Mouse (Mus musculus): Measurements from ENCODE around the gene Actl6b. TPM values are rescaled to one million over a fixed set of nuclear protein-coding genes. Genes with fewer than 3 reads are reported as not detected.

Actl6b gene
- polyA plus RNA-seq, 1 experiment from 2014 or later, result 6.5 TPM

GRCm38 (mm10) chr5:137531414-137532130, 21.7 kb upstream of the Actl6b start:
- H3K4me1 ChIP-seq (ENCODE audit: control insufficient read depth, insufficient read depth, low read length), result peaks cover 3% of the 10 kb centered on the region; the same call in 1 of the 2 replicates
- under 1% methylated on average over 49 of the region's 51 CpGs for WGBS
- peak; percentile 5; the same call in 1 of the 2 replicates for ATAC-seq (replicated peaks; ENCODE audit: insufficient number of reproducible peaks, low FRiP score, low TSS enrichment, low read depth)

GRCm38 (mm10) chr5:137532131-137532807, 21.0 kb upstream of the Actl6b start:
- peak overlapping the region; percentile 84 for H3K4me3 ChIP-seq (ENCODE audit: low read depth, low read length)
- H3K9me3 ChIP-seq (replicated peaks; ENCODE audit: control insufficient read depth, low read length), result no peaks in the 10 kb centered on the region
- H3K36me3 ChIP-seq (replicated peaks; ENCODE audit: control insufficient read depth, insufficient read depth, low read depth, low read length), result peaks cover 15% of the 10 kb centered on the region
- peak overlapping the region; percentile 89 for H3K4me2 ChIP-seq (ENCODE audit: low read depth, low read length)
- WGBS, result under 1% methylated on average over 19 of the region's 19 CpGs
- peak overlapping the region; percentile 84 for H3K27ac ChIP-seq (replicated peaks; ENCODE audit: low read depth, low read length)
- no peak for DNase-seq (ENCODE audit: low spot score)
- ATAC-seq (replicated peaks; ENCODE audit: insufficient number of reproducible peaks, low FRiP score, low TSS enrichment, low read depth), result no peak
- peak overlapping the region; percentile 87 for H3K9ac ChIP-seq (replicated peaks; ENCODE audit: low read length)
- peaks cover 3% of the 10 kb centered on the region; the same call in 1 of the 2 replicates for H3K4me1 ChIP-seq (ENCODE audit: control insufficient read depth, insufficient read depth, low read length)
- no peaks in the 10 kb centered on the region for H3K27me3 ChIP-seq (ENCODE audit: control insufficient read depth, insufficient read depth, low read length)

More at GRCm38 (mm10) chr5:137531414-137532130, 21.7 kb upstream of the Actl6b start:
- Histone ChIP-seq H3K9ac (replicated peaks; ENCODE audit: low read length) (peak overlapping the region; percentile 87), H3K4me2 (ENCODE audit: low read depth, low read length) (peak overlapping the region; percentile 89), H3K9me3 (replicated peaks; ENCODE audit: control insufficient read depth, low read length) (no peaks in the 10 kb centered on the region), H3K4me3 (ENCODE audit: low read depth, low read length) (peak overlapping the region; percentile 84), H3K27ac (replicated peaks; ENCODE audit: low read depth, low read length) (peak overlapping the region; percentile 84), H3K27me3 (ENCODE audit: control insufficient read depth, insufficient read depth, low read length) (no peaks in the 10 kb centered on the region), H3K36me3 (replicated peaks; ENCODE audit: control insufficient read depth, insufficient read depth, low read depth, low read length) (peaks cover 15% of the 10 kb centered on the region)
- DNase-seq (ENCODE audit: low spot score), result peak; percentile 24

- Histone ChIP-seq H3K9me3 (replicated peaks; ENCODE audit: control insufficient read depth, low read length) (no peaks in the 10 kb centered on the region), H3K9ac (replicated peaks; ENCODE audit: low read length) (peak overlapping the region; percentile 87), H3K27me3 (ENCODE audit: control insufficient read depth, insufficient read depth, low read length) (no peaks in the 10 kb centered on the region), H3K4me3 (ENCODE audit: low read depth, low read length) (peak overlapping the region; percentile 84), H3K4me2 (ENCODE audit: low read depth, low read length) (peak overlapping the region; percentile 89), H3K36me3 (replicated peaks; ENCODE audit: control insufficient read depth, insufficient read depth, low read depth, low read length) (peaks cover 15% of the 10 kb centered on the region), H3K27ac (replicated peaks; ENCODE audit: low read depth, low read length) (peak overlapping the region; percentile 84), H3K4me1 (ENCODE audit: control insufficient read depth, insufficient read depth, low read length) (peaks cover 3% of the 10 kb centered on the region; the same call in 1 of the 2 replicates)
- DNase-seq (ENCODE audit: low spot score), result no peak
- ATAC-seq (replicated peaks; ENCODE audit: insufficient number of reproducible peaks, low FRiP score, low TSS enrichment, low read depth), result no peak
- WGBS, result 0% methylated on average over 12 of the region's 12 CpGs
Observed at GRCm38 (mm10) chr5:137532808-137533116, 20.6 kb upstream of the Actl6b start.

DNA sequence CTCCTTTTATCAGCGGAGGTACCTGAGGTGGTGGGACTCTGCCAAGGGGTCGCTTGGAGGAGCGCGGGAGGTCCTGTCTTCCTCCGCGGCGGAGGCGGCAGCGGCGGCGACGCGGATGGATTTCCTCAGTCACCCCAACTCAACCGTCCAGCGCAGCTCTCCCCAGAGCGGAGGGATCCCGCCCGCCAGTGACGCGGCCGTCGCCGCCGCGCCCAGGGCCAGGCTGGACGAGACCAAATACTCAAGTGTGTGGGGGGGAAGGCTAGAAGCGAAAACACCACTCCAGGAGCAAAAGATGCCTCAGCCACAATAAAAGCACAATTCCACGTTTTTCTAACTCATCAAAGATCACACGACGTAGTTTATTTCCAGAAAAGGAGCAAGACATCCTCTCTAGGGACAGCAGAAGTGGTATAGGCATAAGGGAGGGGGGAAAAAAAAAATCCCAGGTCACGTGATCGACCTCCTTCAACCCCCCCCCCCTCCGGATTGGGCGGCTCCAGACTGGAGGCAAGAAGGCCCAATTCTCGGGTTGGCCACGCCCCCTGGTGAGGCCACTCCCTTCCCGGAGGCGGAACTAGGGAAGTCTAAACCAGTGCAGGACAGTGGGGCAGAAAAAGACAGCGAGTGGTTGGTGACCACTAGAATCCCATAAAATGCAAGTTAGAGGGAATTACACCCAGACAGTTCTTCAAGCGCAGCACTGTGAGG, 20.0 kb upstream of the Actl6b start, which contains the start of the genes Epo and Gnb2:
Gene Epo (minus strand): TSS at position 126 of the 711 bp plus-strand sequence.
Gene Gnb2 (minus strand): TSS at position 394 of the 711 bp plus-strand sequence.
- Histone ChIP-seq H3K4me2 (ENCODE audit: low read depth, low read length) (peak within 1 kb of the TSS; percentile 89), H3K27ac (replicated peaks; ENCODE audit: low read depth, low read length) (peak within 1 kb of the TSS; percentile 84), H3K9me3 (replicated peaks; ENCODE audit: control insufficient read depth, low read length) (no peaks in the 10 kb centered on the region), H3K4me3 (ENCODE audit: low read depth, low read length) (peak within 1 kb of the TSS; percentile 84), H3K27me3 (ENCODE audit: control insufficient read depth, insufficient read depth, low read length) (no peaks in the 10 kb centered on the region), H3K36me3 (replicated peaks; ENCODE audit: control insufficient read depth, insufficient read depth, low read depth, low read length) (peaks cover 13% of the 10 kb centered on the region), H3K4me1 (ENCODE audit: control insufficient read depth, insufficient read depth, low read length) (peaks cover 3% of the 10 kb centered on the region; the same call in 1 of the 2 replicates), H3K9ac (replicated peaks; ENCODE audit: low read length) (peak within 1 kb of the TSS; percentile 87)
- ATAC-seq (replicated peaks; ENCODE audit: insufficient number of reproducible peaks, low FRiP score, low TSS enrichment, low read depth) (peak; percentile 53), DNase-seq (ENCODE audit: low spot score) (peak; percentile 99)
- WGBS, result under 1% methylated on average over 40 of the region's 40 CpGs

DNA sequence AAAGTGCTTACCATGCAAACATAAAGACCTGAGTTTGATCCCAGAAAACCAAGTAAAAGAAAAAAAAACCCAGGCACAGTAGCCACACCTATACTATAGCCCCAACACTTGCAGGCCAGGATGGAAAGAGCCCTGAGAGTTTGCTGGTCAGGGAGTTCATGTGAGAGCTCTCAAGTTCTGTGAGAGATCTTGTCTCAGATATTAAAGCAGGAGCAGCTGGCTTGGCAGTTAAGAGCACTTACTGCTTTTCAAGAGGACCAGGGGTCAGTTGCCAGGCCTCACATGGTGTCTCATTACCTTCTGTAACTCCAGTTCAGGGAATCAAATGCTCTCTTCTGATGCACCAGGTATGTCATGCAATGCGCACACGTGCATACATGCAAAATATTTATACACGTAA, 18.6 kb upstream of the Actl6b start:
- Histone ChIP-seq H3K27ac (replicated peaks; ENCODE audit: low read depth, low read length) (no peak overlapping the region), H3K36me3 (replicated peaks; ENCODE audit: control insufficient read depth, insufficient read depth, low read depth, low read length) (no peaks in the 10 kb centered on the region; the same call in 1 of the 2 replicates), H3K27me3 (ENCODE audit: control insufficient read depth, insufficient read depth, low read length) (no peaks in the 10 kb centered on the region), H3K4me2 (ENCODE audit: low read depth, low read length) (no peak overlapping the region), H3K9ac (replicated peaks; ENCODE audit: low read length) (no peak overlapping the region), H3K4me1 (ENCODE audit: control insufficient read depth, insufficient read depth, low read length) (peaks cover 3% of the 10 kb centered on the region; the same call in 1 of the 2 replicates), H3K9me3 (replicated peaks; ENCODE audit: control insufficient read depth, low read length) (no peaks in the 10 kb centered on the region), H3K4me3 (ENCODE audit: low read depth, low read length) (no peak overlapping the region)
- DNase-seq (ENCODE audit: low spot score) (no peak), ATAC-seq (replicated peaks; ENCODE audit: insufficient number of reproducible peaks, low FRiP score, low TSS enrichment, low read depth) (no peak)
- WGBS, result 91% methylated on average over 3 of the region's 3 CpGs

- ATAC-seq (replicated peaks; ENCODE audit: insufficient number of reproducible peaks, low FRiP score, low TSS enrichment, low read depth) (no peak), DNase-seq (ENCODE audit: low spot score) (no peak)
- no peaks in the 10 kb centered on the region for H3K9me3 ChIP-seq (replicated peaks; ENCODE audit: control insufficient read depth, low read length)
- H3K4me1 ChIP-seq (ENCODE audit: control insufficient read depth, insufficient read depth, low read length), result peaks cover 3% of the 10 kb centered on the region; the same call in 1 of the 2 replicates
- WGBS, result 82% methylated on average over 9 of the region's 9 CpGs
- no peaks in the 10 kb centered on the region for H3K27me3 ChIP-seq (ENCODE audit: control insufficient read depth, insufficient read depth, low read length)
- no peak overlapping the region for H3K9ac ChIP-seq (replicated peaks; ENCODE audit: low read length)
- no peak overlapping the region for H3K27ac ChIP-seq (replicated peaks; ENCODE audit: low read depth, low read length)
- H3K4me3 ChIP-seq (ENCODE audit: low read depth, low read length), result no peak overlapping the region
- H3K36me3 ChIP-seq (replicated peaks; ENCODE audit: control insufficient read depth, insufficient read depth, low read depth, low read length), result no peaks in the 10 kb centered on the region
- H3K4me2 ChIP-seq (ENCODE audit: low read depth, low read length), result no peak overlapping the region
Observed at GRCm38 (mm10) chr5:137535318-137535717, 18.0 kb upstream of the Actl6b start.

- H3K36me3 ChIP-seq (replicated peaks; ENCODE audit: control insufficient read depth, insufficient read depth, low read depth, low read length), result no peaks in the 10 kb centered on the region
- no peak overlapping the region for H3K27ac ChIP-seq (replicated peaks; ENCODE audit: low read depth, low read length)
- H3K4me3 ChIP-seq (ENCODE audit: low read depth, low read length), result no peak overlapping the region
- DNase-seq (ENCODE audit: low spot score) (no peak), ATAC-seq (replicated peaks; ENCODE audit: insufficient number of reproducible peaks, low FRiP score, low TSS enrichment, low read depth) (no peak)
- no peaks in the 10 kb centered on the region for H3K9me3 ChIP-seq (replicated peaks; ENCODE audit: control insufficient read depth, low read length)
- no peak overlapping the region for H3K9ac ChIP-seq (replicated peaks; ENCODE audit: low read length)
- no peaks in the 10 kb centered on the region for H3K27me3 ChIP-seq (ENCODE audit: control insufficient read depth, insufficient read depth, low read length)
- no peak overlapping the region for H3K4me2 ChIP-seq (ENCODE audit: low read depth, low read length)
- 63% methylated on average over 4 of the region's 4 CpGs for WGBS
- no peaks in the 10 kb centered on the region for H3K4me1 ChIP-seq (ENCODE audit: control insufficient read depth, insufficient read depth, low read length)
Observed at GRCm38 (mm10) chr5:137537461-137537860, 15.9 kb upstream of the Actl6b start.

Measured in embryonic facial prominence, embryonic 11.5 days (tissue).